Mouse (Mus musculus) layer of hippocampus, postnatal 36 days (tissue): ENCODE measurements at regions not wholly inside any gene's neighbourhood (a gene's known extent, or its start where the extent isn't known, plus 50 kb on each side); places are given as distances from the start of the nearest gene placed in this dataset.

Experiments used
- DNase-seq, 2 experiments: peaks; one replicate each; pipeline ENCODE4 v3.0.0; 2022

- DNase-seq = peak in 1 of 2 experiments; percentile 13
These were observed 243.7 kb downstream of the Foxa2 start for GRCm38 (mm10) chr2:147803102-147803501.

- no peak for DNase-seq
These were observed 255.3 kb downstream of the Foxa2 start for GRCm38 (mm10) chr2:147791434-147791833.

- DNase-seq = no peak
These were observed 256.9 kb downstream of the Foxa2 start for GRCm38 (mm10) chr2:147789877-147790276.

GRCm38 (mm10) chr2:147789268-147789667 is 257.5 kb downstream of the Foxa2 start:
- DNase-seq = peak; percentile 46 to 67

- no peak for DNase-seq
These were observed 258.8 kb downstream of the Foxa2 start for GRCm38 (mm10) chr2:147788001-147788400.

DNA sequence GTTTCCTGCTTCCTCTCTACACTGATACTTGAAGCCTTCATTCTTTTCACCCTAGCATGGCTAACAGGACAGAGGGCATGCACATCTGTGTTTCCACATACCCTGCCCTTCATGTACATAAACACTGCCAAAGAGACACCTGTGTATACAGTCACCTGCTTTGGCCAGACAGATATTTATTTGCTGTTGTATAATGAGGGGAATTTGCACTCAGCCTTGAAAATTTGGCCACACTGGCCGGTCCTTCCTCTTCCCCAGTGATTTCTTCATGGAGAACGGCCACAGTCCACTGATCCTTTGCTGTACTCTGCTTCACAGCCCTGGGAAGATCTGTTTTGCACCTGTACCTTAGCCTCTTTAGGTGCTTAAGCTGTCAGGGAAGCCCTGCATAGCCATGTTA is 264.3 kb downstream of the Foxa2 start:
- DNase-seq = no peak

DNA sequence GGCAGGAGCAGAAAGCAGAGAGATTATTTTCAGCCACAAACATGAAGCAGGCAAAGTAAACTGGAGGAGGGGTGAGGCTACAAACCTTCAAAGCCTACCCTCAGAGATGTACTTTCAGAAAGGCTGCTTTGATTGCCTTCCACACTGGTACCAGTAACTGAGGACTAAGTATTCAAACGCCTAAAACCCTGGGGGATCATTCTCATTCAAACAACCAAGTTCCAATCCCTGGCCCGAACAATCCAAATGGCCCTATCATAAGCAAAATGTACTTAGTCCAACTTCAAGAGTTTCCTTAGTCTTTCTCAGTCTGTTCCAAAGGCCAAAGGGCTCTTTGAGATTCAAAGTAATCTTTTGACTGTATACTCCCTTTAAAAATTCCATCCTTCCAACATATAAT is 270.5 kb downstream of the Foxa2 start:
- DNase-seq = no peak

DNA sequence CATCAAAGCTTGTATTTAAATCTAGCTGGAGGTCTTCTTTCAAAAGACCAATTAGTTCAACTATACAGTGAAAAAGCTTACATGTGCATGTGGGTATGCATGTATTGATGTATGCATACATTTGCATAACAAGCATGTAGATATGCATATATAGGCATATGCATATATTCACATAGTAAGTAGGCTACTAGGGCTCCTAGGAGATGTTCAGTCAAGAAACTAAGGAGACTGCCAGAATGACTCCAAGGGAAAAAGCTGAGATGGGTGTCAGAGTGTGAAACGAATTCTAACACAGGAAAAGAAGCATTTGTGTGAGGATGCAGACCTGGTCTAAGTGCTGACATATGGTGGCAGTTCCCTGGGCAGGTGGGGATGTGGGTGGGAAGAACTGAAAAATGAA is 274.2 kb downstream of the Foxa2 start:
- no peak for DNase-seq

GRCm38 (mm10) chr2:147753089-147753488 is 293.7 kb downstream of the Foxa2 start:
- no peak for DNase-seq

DNA sequence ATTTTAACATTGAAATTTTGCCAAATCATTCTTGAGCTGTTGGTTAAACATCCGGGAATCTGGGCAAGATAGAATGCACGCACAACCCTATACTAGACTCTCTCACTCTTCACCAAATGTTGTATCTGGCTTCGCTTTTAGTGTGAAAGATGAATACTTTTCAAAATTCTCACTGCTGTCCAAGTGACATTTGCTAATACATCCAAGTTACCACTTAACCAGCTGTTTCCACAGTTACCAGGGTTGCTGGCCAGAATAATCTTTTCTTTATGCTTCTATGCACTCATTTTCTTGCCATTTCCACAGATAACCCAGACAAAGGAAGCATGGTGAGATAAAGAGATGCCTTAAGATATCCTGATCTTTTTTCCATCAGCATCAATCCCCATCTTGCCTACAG is 294.9 kb downstream of the Foxa2 start:
- no peak for DNase-seq

DNA sequence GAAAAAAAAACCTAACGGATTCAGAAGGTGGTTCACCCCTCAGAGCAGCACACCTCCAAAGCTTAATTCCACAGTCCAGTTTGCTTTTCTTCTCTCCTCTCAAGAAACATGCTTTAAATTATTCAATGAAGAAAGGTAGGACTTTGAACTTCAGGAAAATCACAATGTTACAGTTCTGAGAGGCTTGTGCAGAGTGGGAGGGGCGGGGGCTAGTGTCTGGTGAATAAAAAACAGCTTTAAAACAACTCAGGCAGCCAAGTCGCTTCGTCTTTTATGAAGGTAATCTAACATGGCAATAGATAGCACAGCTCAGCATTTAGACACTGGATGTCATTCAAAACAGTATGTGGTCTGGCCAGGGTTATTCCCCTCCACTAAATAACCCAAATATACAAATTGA is 298.8 kb downstream of the Foxa2 start:
- DNase-seq = no peak

DNA sequence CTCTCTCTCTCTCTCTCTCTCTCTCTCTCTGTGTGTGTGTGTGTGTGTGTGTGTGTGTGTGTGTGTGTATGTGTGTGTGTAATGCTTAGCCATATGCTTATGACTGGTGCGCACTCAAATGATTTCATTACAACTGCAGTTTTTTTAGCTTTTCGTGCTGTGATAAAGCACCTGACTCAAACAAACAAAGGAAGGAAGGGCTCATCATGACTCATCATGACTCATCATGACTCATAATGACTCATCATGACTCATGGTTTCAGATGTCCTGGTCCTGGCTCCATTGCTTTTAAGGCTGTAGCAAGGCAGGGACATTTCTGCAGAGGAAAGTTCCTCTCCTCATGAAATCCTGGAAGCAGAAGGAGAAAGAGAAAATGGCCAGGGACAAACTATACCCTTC is 302.9 kb downstream of the Foxa2 start:
- no peak for DNase-seq

GRCm38 (mm10) chr2:147738307-147738872 is 308.4 kb downstream of the Foxa2 start:
- DNase-seq = peak in 1 of 2 experiments; percentile 15

GRCm38 (mm10) chr2:147727396-147727795 is 319.4 kb downstream of the Foxa2 start:
- DNase-seq = no peak

DNA sequence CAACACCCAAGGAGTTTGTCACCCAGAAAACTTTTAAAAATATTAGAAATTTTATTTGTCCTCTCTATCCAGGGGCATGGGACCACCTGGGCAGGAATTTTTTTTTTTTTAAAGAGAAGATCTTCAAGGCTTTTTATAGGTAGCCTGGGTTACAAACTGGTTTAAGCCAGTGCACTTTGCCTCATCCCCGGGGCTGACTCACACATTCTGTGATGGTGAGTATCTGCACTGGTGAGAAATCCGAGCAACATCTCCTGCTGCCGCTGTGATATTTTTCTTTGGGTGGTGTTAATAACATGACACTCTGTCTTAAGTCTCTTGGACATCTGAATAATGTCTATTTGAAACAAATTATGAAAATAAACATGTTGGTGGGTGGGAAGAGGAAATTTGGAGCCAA is 327.8 kb downstream of the Foxa2 start:
- no peak for DNase-seq

GRCm38 (mm10) chr2:147717484-147717947 is 329.3 kb downstream of the Foxa2 start:
- DNase-seq = no peak

DNA sequence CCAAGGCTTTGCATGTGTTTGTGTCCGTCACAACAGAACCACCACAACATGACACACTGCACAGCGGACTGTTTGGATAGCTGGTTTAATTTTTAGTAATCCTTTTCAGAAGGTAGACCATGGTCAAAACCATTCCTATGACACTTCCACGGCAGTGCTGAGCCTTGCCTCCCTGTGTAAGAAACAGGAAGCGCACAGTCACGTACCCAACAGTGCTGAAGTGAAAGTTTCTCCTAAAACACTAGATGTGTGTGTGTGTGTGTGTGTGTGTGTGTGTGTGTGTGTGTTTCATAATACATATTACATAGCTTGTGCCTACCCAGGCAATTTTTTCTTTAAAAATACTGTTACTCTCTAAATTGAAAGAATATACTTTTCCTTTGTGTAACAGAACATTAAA is 331.0 kb downstream of the Foxa2 start:
- no peak for DNase-seq

GRCm38 (mm10) chr2:147710593-147711265 is 336.0 kb downstream of the Foxa2 start:
- no peak for DNase-seq

DNA sequence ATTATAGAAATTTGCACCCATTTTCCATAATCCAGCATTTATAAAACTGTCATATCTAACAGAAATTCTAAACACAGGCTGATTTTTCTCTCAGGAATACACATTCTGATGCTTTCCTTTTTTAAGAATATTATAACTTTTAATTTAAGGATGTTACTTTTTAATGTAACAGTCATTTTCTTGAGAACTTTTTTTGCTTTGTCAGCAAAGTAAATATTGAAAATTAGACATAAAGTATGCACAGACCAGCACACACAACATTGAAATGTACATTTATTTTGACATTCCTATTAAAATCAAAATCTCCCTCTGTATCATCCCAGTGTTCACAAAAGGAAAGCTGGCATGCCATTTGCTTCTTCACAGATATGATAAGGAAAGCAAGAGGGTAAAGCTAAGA is 337.0 kb downstream of the Foxa2 start:
- DNase-seq = no peak

DNA sequence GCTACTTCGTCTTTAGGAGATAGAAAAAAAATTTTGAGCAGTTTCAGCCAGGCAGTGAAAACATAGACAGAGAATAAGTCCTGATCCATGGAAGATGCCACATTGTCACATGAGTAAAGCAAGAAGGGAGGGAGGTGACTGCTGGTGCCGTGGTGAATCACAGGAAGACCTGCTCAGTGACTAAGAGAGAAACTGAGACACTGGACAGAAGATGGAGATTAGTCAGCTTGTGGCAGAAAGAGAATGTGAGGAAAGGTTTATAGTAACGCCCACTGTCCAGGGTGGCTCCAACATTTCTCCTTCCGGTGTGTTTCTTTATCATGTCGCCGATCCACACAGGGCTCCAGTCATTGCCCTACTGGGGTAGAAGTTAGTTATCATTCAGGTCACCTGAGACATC is 339.6 kb downstream of the Foxa2 start:
- DNase-seq = no peak

- DNase-seq = no peak
These were observed 342.3 kb downstream of the Pax1 start for GRCm38 (mm10) chr2:147703981-147704380.

DNA sequence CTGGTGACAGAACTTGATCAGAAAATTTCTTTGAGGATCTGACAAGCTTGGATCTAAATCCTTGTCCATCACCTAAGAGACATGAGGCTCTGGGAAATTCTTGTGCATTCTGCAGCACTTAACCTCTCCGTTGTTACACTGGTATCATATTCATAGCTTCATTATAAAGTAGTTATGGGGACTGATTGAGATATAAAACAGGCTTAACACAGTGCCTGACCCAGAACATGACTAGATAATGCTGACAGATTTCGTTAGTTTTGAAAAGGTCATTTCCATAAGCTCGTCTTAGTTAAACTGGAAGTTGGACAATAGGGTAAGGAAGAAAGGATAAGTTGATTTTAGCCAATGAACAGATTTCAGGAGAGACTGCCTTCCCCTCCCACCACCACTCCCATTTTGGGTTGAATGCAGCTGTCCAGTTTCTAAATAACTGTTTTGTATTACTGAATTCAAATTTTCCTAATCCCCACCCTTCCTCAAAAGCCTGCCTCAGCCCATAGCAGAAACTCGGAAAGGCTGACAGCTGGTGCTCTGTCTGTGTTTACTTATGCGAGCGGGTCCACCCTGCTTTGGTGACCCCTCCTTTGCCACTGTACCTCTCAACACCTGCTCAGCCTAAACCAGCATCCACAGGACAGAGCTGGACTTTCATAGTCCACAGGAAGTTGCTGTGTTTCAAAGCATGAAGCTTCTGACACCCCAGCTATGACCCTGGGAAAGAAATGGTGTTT is 340.8 kb downstream of the Pax1 start:
- DNase-seq = no peak

- DNase-seq = no peak
These were observed 337.9 kb downstream of the Pax1 start for GRCm38 (mm10) chr2:147699524-147700081.

DNA sequence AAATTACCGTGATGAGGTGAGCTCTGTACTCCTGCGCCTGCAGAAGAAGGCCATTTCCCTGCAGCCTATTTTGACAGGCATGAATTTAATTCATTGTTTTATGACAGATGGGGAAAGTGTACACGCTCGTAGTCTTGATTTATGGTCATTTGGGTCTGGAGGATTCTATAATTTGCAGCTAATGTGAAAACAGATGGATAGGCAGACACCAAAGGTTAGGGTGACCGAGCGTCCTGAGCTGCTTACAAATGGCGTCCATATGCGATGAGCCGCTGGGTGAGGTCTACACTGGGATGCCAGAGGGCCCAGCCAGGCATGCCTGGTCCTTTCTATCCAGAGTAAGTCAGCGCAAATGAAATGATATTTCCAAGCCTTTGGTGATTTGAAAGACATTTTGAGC is 330.2 kb downstream of the Pax1 start:
- DNase-seq = no peak
